Mouse (Mus musculus) testis, adult 2 months (tissue): ENCODE measurements at regions not wholly inside any gene's neighbourhood (a gene's known extent, or its start where the extent isn't known, plus 50 kb on each side); places are given as distances from the start of the nearest gene placed in this dataset.

ENCODE experiments used
- CTCF ChIP-seq: fragments of 200-500 bp; IDR thresholded peaks from 2 replicates; pipeline ENCODE4 v1.5.1; 2012; ENCODE audit warnings: low read depth, mild to moderate bottlenecking, inconsistent platforms, low read length, moderate library complexity; ENCODE audit not compliant: control insufficient read depth, insufficient read depth, insufficient replicate concordance
- POLR2A ChIP-seq: fragments of 200-500 bp; IDR thresholded peaks from 2 replicates; pipeline ENCODE4 v1.6.1; 2012; ENCODE audit warnings: low read depth, mild to moderate bottlenecking, inconsistent platforms, low read length, moderate library complexity; ENCODE audit not compliant: control insufficient read depth

GRCm38 (mm10) chr10:71583716-71584115 is 236.2 kb downstream of the Ipmk start:
- TF ChIP-seq CTCF, result no peak
- TF ChIP-seq POLR2A, result no peak
